Mouse (Mus musculus) Patski (cell line): ENCODE data around the gene Gpr162. TPM values are rescaled to one million over a fixed set of nuclear protein-coding genes. Genes with fewer than 3 reads are reported as not detected.
"Not testable (repeated sequence)": the region's sequence is repeated elsewhere in the genome, so short reads cannot be mapped to it uniquely, and the experiment has no call there.

Experiments used
- ATAC-seq: fragments of 100-300 bp; one replicate; pipeline ENCODE4 v1.8.0; 2021
- CTCF ChIA-PET: fragments of 350-600 bp; sonication (Branson Sonifier 250); formaldehyde crosslinking; loops from one replicate; lab custom pipeline; 2022; ENCODE audit warnings: inconsistent platforms; lab: Charles Lee
- POLR2A ChIA-PET: fragments of 350-600 bp; sonication (Branson Sonifier 250); formaldehyde crosslinking; loops from one replicate; lab custom pipeline; 2022; ENCODE audit warnings: antibody characterized with exemption, inconsistent platforms; lab: Charles Lee
- DNase-seq: peaks from one replicate; pipeline ENCODE4 v3.0.0-alpha.2; 2011; ENCODE audit warnings: low read depth, low spot score
- H3K27me3 ChIP-seq: fragments of 371-371 bp; one replicate; pipeline ENCODE4 v1.5.1; 2021
- CTCF ChIP-seq: fragments of 100-300 bp; IDR thresholded peaks from one replicate; pipeline ENCODE4 v1.5.1; 2021
- in situ Hi-C: fragments of 300-500 bp; cut with MboI; formaldehyde crosslinking; loops from 3 replicates; pipeline ENCODE4 v1.11.1; 2018; ENCODE audit warnings: low pct_unique_long_range_greater_than_20kb, mixed read lengths
- polyA plus RNA-seq: library from polyadenylated mRNA; unstranded; gene quantifications from one replicate; pipeline ENCODE4 v1.2.3, GENCODE M21; 2021

Gene Gpr162
- polyA plus RNA-seq, 1 experiment from 2014 or later = 10.3 TPM

- ATAC-seq (no peak), DNase-seq (no peak)
- ChIA-PET CTCF (interaction anchor here (1.0 to 1.5 kb wide), 2 partner anchors 24 to 28 kb away, joined by 3 to 6 read pairs; partner anchors contain the start of gene Mlf2), POLR2A (interaction anchor here (1.3 kb wide), 1 partner anchor 30 kb away, joined by 5 read pairs; no protein-coding TSS in a partner anchor)
- TF ChIP-seq CTCF = no peak
- H3K27me3 ChIP-seq = no peaks in the 10 kb centered on the region
- in situ Hi-C loops = loop anchor here (5.0 to 10.0 kb wide), 2 partner anchors 35 to 183 kb away; no protein-coding TSS in a partner anchor
Observed at GRCm38 (mm10) chr6:124901851-124902250, 38.1 kb upstream of the Gpr162 start.

- no peaks in the 10 kb centered on the region for H3K27me3 ChIP-seq
- DNase-seq = no peak
- in situ Hi-C loops = loop anchor here (5.0 to 10.0 kb wide), 2 partner anchors 34 to 184 kb away; no protein-coding TSS in a partner anchor
- no peak for TF ChIP-seq CTCF
- ChIA-PET POLR2A (interaction anchor here (1.0 to 1.3 kb wide), 2 partner anchors 30 to 31 kb away, joined by 3 to 5 read pairs; partner anchors contain the start of gene Mlf2), CTCF (interaction anchor here (0.7 to 2.7 kb wide), 2 partner anchors 10 to 30 kb away, joined by 3 to 9 read pairs; partner anchors contain the start of gene Mlf2)
- ATAC-seq = no peak
Observed at GRCm38 (mm10) chr6:124900801-124901480, 37.2 kb upstream of the Gpr162 start.

- in situ Hi-C loops = loop anchor here (5.0 to 10.0 kb wide), 2 partner anchors 33 to 185 kb away; no protein-coding TSS in a partner anchor
- TF ChIP-seq CTCF = no peak
Observed at GRCm38 (mm10) chr6:124900056-124900800, 36.4 kb upstream of the Gpr162 start.

GRCm38 (mm10) chr6:124898359-124898758 lies 34.6 kb upstream of the Gpr162 start:
- in situ Hi-C loops = no loop called here
- POLR2A ChIA-PET = no interaction called here
- CTCF ChIA-PET = interaction anchor here (1.4 kb wide), 1 partner anchor 33 kb away, joined by 3 read pairs; no protein-coding TSS in a partner anchor
- no peak for DNase-seq
- H3K27me3 ChIP-seq = no peaks in the 10 kb centered on the region
- no peak for TF ChIP-seq CTCF
- no peak for ATAC-seq

More at GRCm38 (mm10) chr6:124900056-124900800, 36.4 kb upstream of the Gpr162 start:
- CTCF ChIA-PET = interaction anchor here (1.2 to 2.7 kb wide), 3 partner anchors 9 to 40 kb away, joined by 3 to 9 read pairs (median 4); partner anchors contain the start of gene Mlf2
- POLR2A ChIA-PET = interaction anchor here (0.6 to 1.0 kb wide), 2 partner anchors 16 to 31 kb away, joined by 3 to 5 read pairs; partner anchors contain the start of gene Mlf2
- no peak for ATAC-seq
- H3K27me3 ChIP-seq = no peaks in the 10 kb centered on the region
- DNase-seq = no peak

- DNase-seq, ATAC-seq, in situ Hi-C loops, H3K27me3 ChIP-seq, POLR2A ChIA-PET: not testable (repeated sequence)
- CTCF ChIA-PET = interaction anchor here (2.1 kb wide), 1 partner anchor 10 kb away, joined by 10 read pairs; no protein-coding TSS in a partner anchor
Observed at GRCm38 (mm10) chr6:124894113-124894512, 30.3 kb upstream of the Gpr162 start.

- in situ Hi-C loops = no loop called here
- ChIA-PET POLR2A (no interaction called here), CTCF (interaction anchor here (0.8 to 1.9 kb wide), 5 partner anchors 9 to 39 kb away, joined by 3 to 6 read pairs (median 3); no protein-coding TSS in a partner anchor)
- ATAC-seq (no peak), DNase-seq (no peak)
- H3K27me3 ChIP-seq = peaks cover 14% of the 10 kb centered on the region
- no peak for TF ChIP-seq CTCF
Observed at GRCm38 (mm10) chr6:124890997-124891396, 27.2 kb upstream of the Gpr162 start.

- in situ Hi-C loops = loop anchor here (10.0 kb wide), 1 partner anchor 186 kb away; no protein-coding TSS in a partner anchor
- CTCF ChIA-PET = interaction anchor here (1.2 kb wide), 1 partner anchor 93 kb away, joined by 3 read pairs; no protein-coding TSS in a partner anchor
- POLR2A ChIA-PET = no interaction called here
- no peak for TF ChIP-seq CTCF
- H3K27me3 ChIP-seq = peaks cover 24% of the 10 kb centered on the region
- ATAC-seq (no peak), DNase-seq (no peak)
Observed at GRCm38 (mm10) chr6:124888555-124889125, 24.9 kb upstream of the Gpr162 start.

GRCm38 (mm10) chr6:124887986-124888385 lies 24.2 kb upstream of the Gpr162 start, which contains the start of gene Cd4:
Cd4 (minus strand) TSS chr6:124888221.
- ChIA-PET POLR2A (no interaction called here), CTCF (interaction anchor here (1.2 kb wide), 1 partner anchor 94 kb away, joined by 3 read pairs; no protein-coding TSS in a partner anchor)
- in situ Hi-C loops = loop anchor here (10.0 kb wide), 1 partner anchor 187 kb away; no protein-coding TSS in a partner anchor
- no peak for ATAC-seq
- no peak for DNase-seq
- TF ChIP-seq CTCF = no peak
- peaks cover 27% of the 10 kb centered on the region for H3K27me3 ChIP-seq

- ChIA-PET POLR2A (no interaction called here), CTCF (no interaction called here)
- no peak for ATAC-seq
- in situ Hi-C loops = loop anchor here (10.0 kb wide), 1 partner anchor 189 kb away; no protein-coding TSS in a partner anchor
- DNase-seq = no peak
- TF ChIP-seq CTCF = no peak
- H3K27me3 ChIP-seq = peaks cover 33% of the 10 kb centered on the region
Observed at GRCm38 (mm10) chr6:124885956-124886381, 22.2 kb upstream of the Gpr162 start.
